Mouse (Mus musculus) midbrain, embryonic 15.5 days (tissue): Measurements from ENCODE around the gene Nosip. TPM values are rescaled to one million over a fixed set of nuclear protein-coding genes. Genes with fewer than 3 reads are reported as not detected.
A peak's percentile ranks its signal among the peaks of the same experiment; 100 is the strongest.

Experiments used
- ATAC-seq: fragments of 200-750 bp; cut with Nextera tagmentation; replicated peaks from 2 replicates; pipeline ENCODE4 v1.8.0; 2017; ENCODE audit warnings: moderate TSS enrichment
- H3K27ac ChIP-seq: fragments of 300-500 bp; sonication (generic); 2 replicates; pipeline ENCODE4 v1.5.1; 2015; ENCODE audit warnings: mild to moderate bottlenecking, inconsistent platforms
- H3K27me3 ChIP-seq: fragments of 300-500 bp; sonication (generic); replicated peaks from 2 replicates; pipeline ENCODE4 v1.6.1; 2015; ENCODE audit warnings: inconsistent platforms
- H3K36me3 ChIP-seq: fragments of 300-500 bp; sonication (generic); replicated peaks from 2 replicates; pipeline ENCODE4 v1.6.1; 2015; ENCODE audit warnings: inconsistent platforms
- H3K4me1 ChIP-seq: fragments of 300-500 bp; sonication (generic); 2 replicates; pipeline ENCODE4 v1.6.1; 2015; ENCODE audit warnings: inconsistent platforms
- H3K4me2 ChIP-seq: fragments of 300-500 bp; sonication (generic); 2 replicates; pipeline ENCODE4 v1.6.1; 2015; ENCODE audit warnings: inconsistent platforms, mild to moderate bottlenecking, moderate library complexity
- H3K4me3 ChIP-seq: fragments of 300-500 bp; sonication (generic); 2 replicates; pipeline ENCODE4 v1.5.1; 2015; ENCODE audit warnings: mild to moderate bottlenecking, inconsistent platforms
- H3K9ac ChIP-seq: fragments of 300-500 bp; sonication (generic); 2 replicates; pipeline ENCODE4 v1.6.1; 2015; ENCODE audit warnings: mild to moderate bottlenecking, inconsistent platforms
- H3K9me3 ChIP-seq: fragments of 300-500 bp; sonication (generic); 2 replicates; pipeline ENCODE4 v1.6.1; 2016; ENCODE audit warnings: inconsistent platforms
- WGBS: fragments of 180-500 bp; shearing (Covaris S2); methylation state at CpG from one replicate; pipeline ENCODE4 v1.1.7; 2015; ENCODE audit warnings: mixed read lengths; 5-methylcytosine and 5-hydroxymethylcytosine counted together
- microRNA counts: library from miRNA; unstranded; fragments of <30 nt; microRNA quantifications from one replicate; lab custom pipeline; 2016
- microRNA-seq: library from miRNA; unstranded; fragments of <30 nt; microRNA quantifications from one replicate; pipeline ENCODE4, GENCODE M21; 2016
- polyA plus RNA-seq: library from polyadenylated mRNA; unstranded; fragments of >200 nt; fragmentation: Nextera tagmentation; extraction: Ambion mirVana; gene quantifications from 2 replicates; pipeline ENCODE4 v1.2.1, GENCODE M21; 2015

The Nosip gene
- polyA plus RNA-seq, 1 experiment from 2014 or later: 67.2 TPM

DNA sequence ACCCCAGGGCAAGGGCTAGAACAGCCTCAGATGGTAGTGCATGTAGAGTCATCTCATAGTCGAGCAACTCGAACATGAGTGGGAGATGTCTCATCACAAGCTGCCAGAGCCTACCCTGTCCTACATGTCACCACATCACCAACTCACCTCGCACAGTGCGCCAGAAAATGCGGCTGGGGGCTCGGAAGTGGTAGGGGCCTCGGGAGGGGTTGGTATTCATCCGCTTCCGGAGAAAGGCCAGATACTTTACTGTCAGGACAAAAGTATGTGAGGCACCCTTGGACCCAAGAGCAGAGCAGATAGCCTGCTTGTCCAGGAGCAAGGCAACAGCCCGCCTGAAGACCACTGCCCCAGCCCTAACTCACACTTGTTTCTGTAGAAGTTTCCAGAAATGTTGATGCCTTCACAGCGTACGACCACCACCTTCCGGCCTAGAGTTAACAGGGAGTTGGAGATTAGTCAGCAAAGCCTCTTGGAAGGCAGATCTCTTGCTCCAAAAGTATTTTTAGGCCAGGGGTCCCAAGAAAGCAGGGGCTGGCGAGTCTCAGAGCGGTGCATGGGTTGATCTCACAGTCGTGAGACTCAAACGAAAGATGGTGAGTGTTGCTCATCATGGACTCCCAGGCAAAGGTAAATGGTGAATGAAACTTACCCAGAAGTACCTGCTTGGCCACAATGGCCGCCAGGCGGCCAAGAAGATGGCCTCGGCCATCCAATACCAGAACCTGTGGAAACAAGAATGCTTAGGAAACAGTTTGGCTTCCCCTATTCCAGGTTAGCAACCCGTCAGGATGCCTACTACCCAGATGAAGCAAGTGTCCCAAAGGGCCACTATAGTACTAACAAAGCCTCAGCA lies 64.8 kb downstream of the Nosip start:
- peaks cover 25% of the 10 kb centered on the region for H3K36me3 ChIP-seq
- H3K9ac ChIP-seq: peak overlapping the region; percentile 92
- 47% methylated on average over 21 of the region's 21 CpGs for WGBS
- H3K4me3 ChIP-seq: peak overlapping the region; percentile 66
- no peak for ATAC-seq
- H3K27me3 ChIP-seq: no peaks in the 10 kb centered on the region
- H3K4me2 ChIP-seq: peak overlapping the region; percentile 83
- peaks cover 53% of the 10 kb centered on the region for H3K4me1 ChIP-seq
- H3K9me3 ChIP-seq: no peaks in the 10 kb centered on the region
- H3K27ac ChIP-seq: peak overlapping the region; percentile 81

MicroRNA genes within 50 kb of the gene (microRNA counts, 519-probe panel; counts per million panel counts)
- microRNA mmu-miR-150 (lab: Ali Mortazavi, UCI): 3,072 counts per million, percentile 70 among the panel's probes with 10 or more counts

Small RNA genes lying within 50 kb of the gene (microRNA-seq; reads per million reads assigned to microRNA genes)
- gene Mir150 (71.4 reads per million, percentile 51 among the genes with 10 or more reads in this experiment), gene Mir5121 (5.7 reads per million, percentile 24 among the genes with 10 or more reads in this experiment), gene Mir7054 (0.74 reads per million)

Other genes starting within 250 kb of the Nosip start
- 49.9 and 52.7 TPM in 2 replicates for gene Nup62, start 246.3 kb upstream of the Nosip start, polyA plus RNA-seq
- 1.6 and 2.2 TPM in 2 replicates for gene Il4i1, start 246.0 kb upstream of the Nosip start, polyA plus RNA-seq
- gene Atf5, start 245.8 kb upstream of the Nosip start, polyA plus RNA-seq: 2.8 and 3.9 TPM in 2 replicates
- gene Akt1s1, start 213.4 kb upstream of the Nosip start, polyA plus RNA-seq: 89.7 and 91.1 TPM in 2 replicates
- 121 and 122 TPM in 2 replicates for gene Tbc1d17, start 213.3 kb upstream of the Nosip start, polyA plus RNA-seq
- 30.5 and 32.8 TPM in 2 replicates for gene Pnkp, start 205.3 kb upstream of the Nosip start, polyA plus RNA-seq
- 517 and 553 TPM in 2 replicates for gene Ptov1, start 192.6 kb upstream of the Nosip start, polyA plus RNA-seq
- gene Med25, start 169.7 kb upstream of the Nosip start, polyA plus RNA-seq: 179 TPM in 2 replicates
- 20.3 and 22.9 TPM in 2 replicates for gene Fuz, start 166.3 kb upstream of the Nosip start, polyA plus RNA-seq
- gene Ap2a1, start 132.9 kb upstream of the Nosip start, polyA plus RNA-seq: 122 and 140 TPM in 2 replicates
- 0.11 and 0.21 TPM in 2 replicates for gene Tsks, start 119.2 kb upstream of the Nosip start, polyA plus RNA-seq
- 56.5 and 58.2 TPM in 2 replicates for gene Cpt1c, start 87.6 kb upstream of the Nosip start, polyA plus RNA-seq
- gene Prmt1, start 75.9 kb upstream of the Nosip start, polyA plus RNA-seq: 697 and 717 TPM in 2 replicates
- 61.9 and 66.8 TPM in 2 replicates for gene Irf3, start 64.8 kb upstream of the Nosip start, polyA plus RNA-seq
- gene Bcl2l12, start 63.7 kb upstream of the Nosip start, polyA plus RNA-seq: 10.0 and 12.3 TPM in 2 replicates
- gene Scaf1, start 46.1 kb upstream of the Nosip start, polyA plus RNA-seq: 54.5 and 56.7 TPM in 2 replicates
- 12.5 and 15.2 TPM in 2 replicates for gene Rras, start 44.5 kb upstream of the Nosip start, polyA plus RNA-seq
- 16.2 and 18.1 TPM in 2 replicates for gene Prr12, start 9.5 kb upstream of the Nosip start, polyA plus RNA-seq
- 15.7 and 15.9 TPM in 2 replicates for gene Prrg2, start 248 bp downstream of the Nosip start, polyA plus RNA-seq
- 55.4 and 62.2 TPM in 2 replicates for gene Rcn3, start 29.8 kb downstream of the Nosip start, polyA plus RNA-seq
- gene Fcgrt, start 41.4 kb downstream of the Nosip start, polyA plus RNA-seq: 32.0 and 36.8 TPM in 2 replicates
- 742 and 762 TPM in 2 replicates for gene Rps11, start 62.0 kb downstream of the Nosip start, polyA plus RNA-seq
- gene Rpl13a, start 66.3 kb downstream of the Nosip start, polyA plus RNA-seq: 582 and 606 TPM in 2 replicates
- gene Gm45713, start 73.8 kb downstream of the Nosip start, polyA plus RNA-seq: not detected in 2 replicates
- 2.1 and 2.3 TPM in 2 replicates for gene Flt3l, start 74.0 kb downstream of the Nosip start, polyA plus RNA-seq
- 87.1 and 90.0 TPM in 2 replicates for gene Pih1d1, start 91.9 kb downstream of the Nosip start, polyA plus RNA-seq
- 16.1 and 19.8 TPM in 2 replicates for gene Aldh16a1, start 92.2 kb downstream of the Nosip start, polyA plus RNA-seq
- gene Slc17a7, start 101.5 kb downstream of the Nosip start, polyA plus RNA-seq: 0.59 and 1.0 TPM in 2 replicates
- not detected in 2 replicates for gene Gfy, start 117.1 kb downstream of the Nosip start, polyA plus RNA-seq
- gene Pth2, start 118.6 kb downstream of the Nosip start, polyA plus RNA-seq: 0.68 and 0.93 TPM in 2 replicates
- gene Ccdc155, start 142.5 kb downstream of the Nosip start, polyA plus RNA-seq: 0.63 and 0.84 TPM in 2 replicates
- 4.0 and 5.8 TPM in 2 replicates for gene Dkkl1, start 149.7 kb downstream of the Nosip start, polyA plus RNA-seq
- gene Tead2, start 153.3 kb downstream of the Nosip start, polyA plus RNA-seq: 45.7 and 55.8 TPM in 2 replicates
- gene Cd37, start 176.7 kb downstream of the Nosip start, polyA plus RNA-seq: 1.3 and 1.7 TPM in 2 replicates
- 0.50 and 0.91 TPM in 2 replicates for gene Slc6a16, start 178.7 kb downstream of the Nosip start, polyA plus RNA-seq
- not detected in 2 replicates for gene Slc6a21, start 215.1 kb downstream of the Nosip start, polyA plus RNA-seq